Mouse (Mus musculus) CH12.LX (cell line): ENCODE measurements at regions not wholly inside any gene's neighbourhood (a gene's known extent, or its start where the extent isn't known, plus 50 kb on each side); places are given as distances from the start of the nearest gene placed in this dataset.
A peak's percentile ranks its signal among the peaks of the same experiment; 100 is the strongest.

Experiments
- DNase-seq: peaks from one replicate; pipeline ENCODE4 v3.0.0-alpha.2; 2013; ENCODE audit errors: extremely low read depth
- H3K27ac ChIP-seq: 2 replicates; pipeline ENCODE4 v1.5.1; 2012; ENCODE audit warnings: low read depth, mild to moderate bottlenecking, control low read depth, moderate library complexity; ENCODE audit not compliant: insufficient read depth
- H3K27me3 ChIP-seq: replicated peaks from 2 replicates; pipeline ENCODE3; 2012; ENCODE audit warnings: inconsistent platforms
- H3K36me3 ChIP-seq, 2 experiments: replicated peaks in 1 of 2; 2 replicates each; pipeline versions ENCODE3 to v1.6.1; 2012; ENCODE audit warnings: inconsistent platforms in 1 of 2, low read length in 1 of 2, mild to moderate bottlenecking in 1 of 2, mixed read lengths in 1 of 2, moderate library complexity in 1 of 2; ENCODE audit not compliant: control insufficient read depth in 1 of 2, insufficient read depth in 1 of 2
- H3K4me1 ChIP-seq, 2 experiments: 2 replicates each; pipeline ENCODE4 v1.6.1; 2012; ENCODE audit warnings: inconsistent platforms in 1 of 2, moderate library complexity in 1 of 2; ENCODE audit not compliant: insufficient read depth in 2 of 2, control insufficient read depth in 1 of 2
- H3K4me2 ChIP-seq: 2 replicates; pipeline ENCODE4 v1.6.1; 2012; ENCODE audit warnings: low read depth, mild to moderate bottlenecking, control low read depth; ENCODE audit not compliant: poor library complexity, insufficient read depth, severe bottlenecking
- H3K4me3 ChIP-seq, 3 experiments: fragments of 150-350 bp in 1 of 3; sonication (generic) in 1 of 3; replicated peaks in 1 of 3; 2 replicates each; pipeline versions ENCODE3 to v1.5.1; 2011 to 2012; ENCODE audit warnings: low read depth in 2 of 3, low read length in 2 of 3, mild to moderate bottlenecking in 2 of 3, moderate library complexity in 2 of 3, control low read depth in 1 of 3, improper control_type of control experiment in 1 of 3, inconsistent platforms in 1 of 3, mixed read lengths in 1 of 3; ENCODE audit not compliant: poor library complexity in 1 of 3
- H3K79me2 ChIP-seq: replicated peaks from 2 replicates; pipeline ENCODE4 v1.6.1; 2012; ENCODE audit warnings: mild to moderate bottlenecking, moderate library complexity; ENCODE audit not compliant: control insufficient read depth, poor library complexity, insufficient read depth, severe bottlenecking; ENCODE audit errors: extremely low read depth
- H3K9ac ChIP-seq: 2 replicates; pipeline ENCODE4 v1.6.1; 2012; ENCODE audit warnings: low read depth, mild to moderate bottlenecking, control low read depth, moderate library complexity; ENCODE audit not compliant: insufficient read depth
- H3K9me3 ChIP-seq: replicated peaks from 2 replicates; pipeline ENCODE3; 2012; ENCODE audit warnings: low read length, inconsistent platforms, mixed read lengths
- CHD1 ChIP-seq: IDR thresholded peaks from 2 replicates; pipeline ENCODE4 v1.6.1; 2012; ENCODE audit warnings: low read depth, low read length, improper control_type of control experiment, inconsistent platforms
- CHD2 ChIP-seq: IDR thresholded peaks from 2 replicates; pipeline ENCODE4 v1.6.1; 2011; ENCODE audit warnings: low read length, improper control_type of control experiment
- E2F4 ChIP-seq: IDR thresholded peaks from 2 replicates; pipeline ENCODE4 v1.6.1; 2011; ENCODE audit warnings: low read depth, low read length, improper control_type of control experiment; ENCODE audit not compliant: insufficient replicate concordance
- GABPA ChIP-seq: IDR thresholded peaks from 2 replicates; pipeline ENCODE4 v1.6.1; 2012; ENCODE audit warnings: low read depth, low read length, improper control_type of control experiment, inconsistent platforms; ENCODE audit not compliant: insufficient replicate concordance
- IRF4 ChIP-seq: IDR thresholded peaks from 2 replicates; pipeline ENCODE4 v1.6.1; 2014; ENCODE audit warnings: low read depth, mild to moderate bottlenecking, inconsistent platforms, low read length, improper control_type of control experiment
- JUN ChIP-seq: IDR thresholded peaks from 2 replicates; pipeline ENCODE4 v1.6.1; 2011; ENCODE audit warnings: low read depth, mild to moderate bottlenecking, low read length, improper control_type of control experiment, moderate library complexity; ENCODE audit not compliant: insufficient read depth
- JUND ChIP-seq: conservative IDR thresholded peaks from 2 replicates; pipeline ENCODE4 v1.6.1; 2011; ENCODE audit warnings: low read depth, low read length, improper control_type of control experiment
- KAT2A ChIP-seq: IDR thresholded peaks from 2 replicates; pipeline ENCODE4 v1.6.1; 2012; ENCODE audit warnings: low read length, improper control_type of control experiment, inconsistent platforms; ENCODE audit not compliant: insufficient replicate concordance
- MXI1 ChIP-seq: IDR thresholded peaks from 2 replicates; pipeline ENCODE4 v1.6.1; 2011; ENCODE audit warnings: mild to moderate bottlenecking, low read depth, low read length, improper control_type of control experiment
- NELFE ChIP-seq: IDR thresholded peaks from 2 replicates; pipeline ENCODE4 v1.6.1; 2011; ENCODE audit warnings: low read depth, low read length, improper control_type of control experiment
- PAX5 ChIP-seq: IDR thresholded peaks from 2 replicates; pipeline ENCODE4 v1.6.1; 2012; ENCODE audit warnings: low read length, inconsistent platforms, mixed read lengths
- POLR2A ChIP-seq: IDR thresholded peaks from 2 replicates; pipeline ENCODE4 v1.6.1; 2011; ENCODE audit warnings: low read depth, mild to moderate bottlenecking, improper control_type of control experiment, low read length
- RCOR1 ChIP-seq: conservative IDR thresholded peaks from 2 replicates; pipeline ENCODE4 v1.6.1; 2012; ENCODE audit warnings: low read depth, mild to moderate bottlenecking, inconsistent platforms, low read length, improper control_type of control experiment
- SIN3A ChIP-seq: IDR thresholded peaks from 2 replicates; pipeline ENCODE4 v1.6.1; 2012; ENCODE audit warnings: low read length, improper control_type of control experiment, inconsistent platforms
- SMC3 ChIP-seq: IDR thresholded peaks from 2 replicates; pipeline ENCODE4 v1.6.1; 2011; ENCODE audit warnings: low read depth, low read length, improper control_type of control experiment
- TCF12 ChIP-seq: IDR thresholded peaks from 2 replicates; pipeline ENCODE4 v1.6.1; 2014; ENCODE audit warnings: low read depth, mild to moderate bottlenecking, inconsistent platforms, low read length, improper control_type of control experiment
- UBTF ChIP-seq: IDR thresholded peaks from 2 replicates; pipeline ENCODE4 v1.6.1; 2012; ENCODE audit warnings: low read depth, mild to moderate bottlenecking, inconsistent platforms, low read length, improper control_type of control experiment, moderate library complexity
- USF1 ChIP-seq: IDR thresholded peaks from 2 replicates; pipeline ENCODE4 v1.6.1; 2014; ENCODE audit warnings: low read depth, mild to moderate bottlenecking, inconsistent platforms, low read length, improper control_type of control experiment
- USF2 ChIP-seq: conservative IDR thresholded peaks from 2 replicates; pipeline ENCODE4 v1.6.1; 2011; ENCODE audit warnings: low read depth, low read length, improper control_type of control experiment
- ZMIZ1 ChIP-seq: IDR thresholded peaks from 2 replicates; pipeline ENCODE4 v1.6.1; 2012; ENCODE audit warnings: low read depth, mild to moderate bottlenecking, inconsistent platforms, low read length, improper control_type of control experiment
- dilution Hi-C: fragments of 300-500 bp; cut with MboI; formaldehyde crosslinking; loops from 2 replicates; pipeline ENCODE4 v1.14.3; 2020; ENCODE audit warnings: low sequenced_read_pairs; ENCODE audit not compliant: extremely low pct_unique_long_range_greater_than_20kb, extremely low pct_ligation_motif_present
- in situ Hi-C: fragments of 300-500 bp; cut with MboI; formaldehyde crosslinking; loops from 3 replicates; pipeline ENCODE4 v1.14.3; 2019; ENCODE audit warnings: low sequenced_read_pairs, low pct_ligation_motif_present, low pct_unique_long_range_greater_than_20kb, mixed read lengths

GRCm38 (mm10) chr6:103833501-103834132 is 323.2 kb downstream of the Chl1 start:
- Histone ChIP-seq H3K79me2 (no peaks in the 10 kb centered on the region), H3K4me2 (no peak overlapping the region), H3K9me3 (peaks cover 58% of the 10 kb centered on the region), H3K4me3 (no peak overlapping the region), H3K27me3 (no peaks in the 10 kb centered on the region), H3K4me1 (no peaks in the 10 kb centered on the region), H3K9ac (no peak overlapping the region), H3K27ac (no peak overlapping the region), H3K36me3 (no peaks in the 10 kb centered on the region)
- peak; percentile 0 for DNase-seq
- TF ChIP-seq JUN (no peak), ZMIZ1 (no peak), PAX5 (no peak), GABPA (no peak), NELFE (no peak), RCOR1 (no peak), USF2 (no peak), SMC3 (no peak)
- dilution Hi-C loops, result no loop called here
- in situ Hi-C loops, result no loop called here

- in situ Hi-C loops (no loop called here), dilution Hi-C loops (no loop called here)
- DNase-seq, result no peak
Observed at GRCm38 (mm10) chr6:103834726-103835229, 324.4 kb downstream of the Chl1 start.

More at GRCm38 (mm10) chr6:103834726-103835229, 324.4 kb downstream of the Chl1 start:
- Histone ChIP-seq H3K4me2 (no peak overlapping the region), H3K9me3 (peaks cover 54% of the 10 kb centered on the region), H3K79me2 (no peaks in the 10 kb centered on the region), H3K4me3 (no peak overlapping the region), H3K36me3 (no peaks in the 10 kb centered on the region), H3K27me3 (no peaks in the 10 kb centered on the region), H3K27ac (no peak overlapping the region), H3K9ac (no peak overlapping the region), H3K4me1 (no peaks in the 10 kb centered on the region)
- TF ChIP-seq JUND, result no peak
- no peak for TF ChIP-seq IRF4
- no peak for TF ChIP-seq GABPA
- no peak for TF ChIP-seq TCF12
- TF ChIP-seq RCOR1, result no peak
- TF ChIP-seq CHD1, result no peak
- no peak for TF ChIP-seq UBTF
- TF ChIP-seq PAX5, result no peak
- TF ChIP-seq CHD2, result no peak
- TF ChIP-seq KAT2A, result no peak
- TF ChIP-seq SIN3A, result no peak
- TF ChIP-seq E2F4, result no peak
- TF ChIP-seq POLR2A, result no peak
- TF ChIP-seq ZMIZ1, result no peak
- no peak for TF ChIP-seq USF1
- TF ChIP-seq USF2, result no peak
- TF ChIP-seq MXI1, result no peak
- TF ChIP-seq SMC3, result no peak
